Mouse (Mus musculus): ENCODE results near the gene Pcmt1.

The Pcmt1 gene

GRCm38 (mm10) chr10:7582891-7583557, 97.9 kb downstream of the Pcmt1 start:
- no peak for DNase-seq

DNA sequence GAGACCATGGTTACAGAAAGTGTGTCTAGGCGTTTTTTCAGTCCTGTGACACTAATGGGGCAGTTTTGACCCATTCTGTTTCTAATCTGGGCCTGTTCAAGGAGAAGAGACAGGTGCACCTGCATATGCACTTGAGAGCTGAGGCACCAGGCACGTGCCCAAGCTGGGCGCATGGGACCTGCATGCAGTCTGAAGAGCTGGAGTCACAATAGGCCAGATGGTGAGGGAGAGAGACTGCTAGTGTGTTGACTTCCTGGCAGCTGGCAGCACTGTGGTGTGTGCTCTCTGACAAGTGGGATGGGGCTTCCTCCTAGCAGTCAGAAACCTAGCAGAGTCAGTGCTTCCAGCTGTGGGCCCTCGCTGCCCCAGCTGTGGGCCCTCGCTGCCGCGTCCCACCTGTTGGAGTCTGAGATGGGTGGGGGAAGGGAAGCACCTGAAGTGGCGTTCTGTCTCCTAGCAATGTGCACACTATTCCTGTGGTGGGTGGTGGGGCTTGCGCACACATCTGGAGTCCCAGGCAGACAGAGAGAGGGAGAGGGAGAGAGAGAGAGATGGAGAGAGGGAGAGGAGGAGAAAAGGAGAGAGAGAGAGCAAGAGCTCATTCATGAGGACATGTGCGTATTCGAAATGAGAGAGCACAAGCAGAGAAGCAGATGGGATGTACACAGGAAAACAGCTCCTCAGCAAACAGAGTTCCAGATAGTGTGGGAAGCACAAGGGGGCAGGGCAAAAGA, 98.6 kb downstream of the Pcmt1 start:
- no peak for DNase-seq

- DNase-seq: no peak
Measured at GRCm38 (mm10) chr10:7581401-7581800, 99.5 kb downstream of the Pcmt1 start.

All from cerebellum, adult 9-11 months (tissue).